24 mouse cellular contexts compared by ENCODE assay signal in the genomic region with DNA sequence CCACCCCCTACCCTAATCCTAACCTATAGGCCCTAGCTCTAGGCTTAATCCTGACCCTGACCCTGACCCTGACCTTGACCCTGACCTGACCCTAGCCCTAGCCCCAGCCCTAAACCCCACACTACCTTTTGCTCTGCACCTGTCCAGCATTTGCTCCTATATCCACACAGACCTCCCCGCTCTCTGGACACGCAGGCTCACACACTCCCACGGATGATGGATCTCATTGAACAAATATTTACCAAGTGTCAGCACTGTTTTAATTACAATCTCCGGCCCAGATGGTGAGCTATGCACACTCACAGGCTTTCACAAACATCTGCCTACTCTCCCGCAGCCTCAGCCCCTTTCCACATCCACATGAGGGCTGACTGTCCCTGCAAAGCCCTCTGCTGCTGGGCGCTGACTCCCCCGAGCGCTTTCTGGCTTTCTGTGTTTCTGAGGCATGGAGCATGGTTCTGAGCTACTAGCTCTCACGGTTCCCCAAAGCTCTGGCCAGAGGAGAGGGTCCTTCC. TPM values are rescaled to one million over a fixed set of nuclear protein-coding genes. Genes with fewer than 3 reads are reported as not detected.
DNase-seq lines count a peak whose midpoint lies in the region; ATAC-seq and TF ChIP-seq lines count a peak whose summit lies in the region.
"Had no signal": no experiment of that assay in that cellular context is flagged by ENCODE, and none has a peak within 500 bp of the region (broad histone marks: within the 10 kb centered on the region; RNA-seq: fewer than 3 reads in every experiment).

No protein-coding gene starts in this region.

- H3K4me2 ChIP-seq in midbrain, embryonic 11.5 days, result no peak overlapping the region
- no peak overlapping the region for H3K4me2 ChIP-seq in midbrain, embryonic 13.5 days (replicated peaks)
- H3K4me2 ChIP-seq in stomach, embryonic 15.5 days, result no peak overlapping the region
- H3K4me2 ChIP-seq: forebrain, embryonic 12.5 days; hindbrain, embryonic 14.5 days; liver, embryonic 13.5 days; neural tube, embryonic 12.5 days had no signal

- no peaks in the 10 kb centered on the region for H3K36me3 ChIP-seq in midbrain, embryonic 11.5 days (ENCODE audit: control insufficient read depth, insufficient read depth, low read length)
- H3K36me3 ChIP-seq in midbrain, embryonic 13.5 days, result no peaks in the 10 kb centered on the region
- H3K36me3 ChIP-seq in stomach, embryonic 15.5 days, result no peaks in the 10 kb centered on the region
- H3K36me3 ChIP-seq: forebrain, embryonic 12.5 days; heart, embryonic 10.5 days; liver, embryonic 13.5 days; neural tube, embryonic 12.5 days had no signal

- peaks cover 30% of the 10 kb centered on the region for H3K27me3 ChIP-seq in midbrain, embryonic 11.5 days (ENCODE audit: control insufficient read depth, insufficient read depth, low read length)
- H3K27me3 ChIP-seq in midbrain, embryonic 13.5 days, result peaks cover 72% of the 10 kb centered on the region
- peaks cover 13% of the 10 kb centered on the region for H3K27me3 ChIP-seq in stomach, embryonic 15.5 days (replicated peaks)

- no peak for TF ChIP-seq CTCF in gastrocnemius, adult 2 months (IDR thresholded peaks at IDR 0.05)

- H3K27ac ChIP-seq in gastrocnemius, adult 2 months, result peak overlapping the region; percentile 40; the same call in 1 of the 2 replicates
- H3K27ac ChIP-seq in midbrain, embryonic 11.5 days (ENCODE audit: low read depth, low read length), result no peak overlapping the region
- H3K27ac ChIP-seq in midbrain, embryonic 13.5 days, result no peak overlapping the region
- peak overlapping the region; percentile 91 for H3K27ac ChIP-seq in brown adipose tissue, adult 24 weeks (replicated peaks; ENCODE audit: low read depth, low read length)
- H3K27ac ChIP-seq in stomach, embryonic 15.5 days, result peak overlapping the region; percentile 55; the same call in 1 of the 2 replicates
- H3K27ac ChIP-seq: forebrain, embryonic 12.5 days; heart, embryonic 10.5 days; hindbrain, embryonic 14.5 days; liver, embryonic 13.5 days; neural tube, embryonic 12.5 days had no signal

- peak overlapping the region; percentile 45 for H3K4me3 ChIP-seq in gastrocnemius, adult 2 months
- no peak overlapping the region for H3K4me3 ChIP-seq in midbrain, embryonic 11.5 days (ENCODE audit: low read depth, low read length)
- H3K4me3 ChIP-seq in midbrain, embryonic 13.5 days (replicated peaks), result no peak overlapping the region
- H3K4me3 ChIP-seq in brown adipose tissue, adult 24 weeks (ENCODE audit: insufficient read depth, low read depth, low read length), result peak overlapping the region; percentile 55
- no peak overlapping the region for H3K4me3 ChIP-seq in stomach, embryonic 15.5 days (replicated peaks)
- H3K4me3 ChIP-seq: forebrain, embryonic 12.5 days; heart, embryonic 10.5 days; liver, embryonic 13.5 days; neural tube, embryonic 12.5 days had no signal

- intact Hi-C loops in gastrocnemius, adult 2 months (cut with DNase I), result no loop called here

- H3K9ac ChIP-seq in midbrain, embryonic 11.5 days (ENCODE audit: low read length), result no peak overlapping the region
- H3K9ac ChIP-seq in midbrain, embryonic 13.5 days (replicated peaks), result no peak overlapping the region
- H3K9ac ChIP-seq in stomach, embryonic 15.5 days, result no peak overlapping the region
- H3K9ac ChIP-seq: forebrain, embryonic 12.5 days; hindbrain, embryonic 14.5 days; liver, embryonic 13.5 days; neural tube, embryonic 12.5 days had no signal

- H3K9me3 ChIP-seq in midbrain, embryonic 11.5 days (ENCODE audit: control insufficient read depth, low read length), result no peaks in the 10 kb centered on the region
- no peaks in the 10 kb centered on the region for H3K9me3 ChIP-seq in midbrain, embryonic 13.5 days
- H3K9me3 ChIP-seq in stomach, embryonic 15.5 days, result no peaks in the 10 kb centered on the region
- H3K9me3 ChIP-seq: forebrain, embryonic 12.5 days; heart, embryonic 10.5 days; liver, embryonic 13.5 days; neural tube, embryonic 12.5 days had no signal

- 68% methylated on average over 9 of the region's 9 CpGs for WGBS in midbrain, embryonic 11.5 days
- WGBS in midbrain, embryonic 13.5 days, result 67% methylated on average over 9 of the region's 9 CpGs
- WGBS in stomach, embryonic 15.5 days, result 26% methylated on average over 9 of the region's 9 CpGs

- ATAC-seq in midbrain, embryonic 11.5 days (ENCODE audit: low FRiP score), result peak; percentile 20; the same call in 1 of the 2 replicates
- no peak for ATAC-seq in midbrain, embryonic 13.5 days
- peak; percentile 64 for ATAC-seq in stomach, embryonic 15.5 days (ENCODE audit: insufficient read depth, low FRiP score, low read depth)
- ATAC-seq: lung, postnatal 0 days had no signal

- peaks cover 5% of the 10 kb centered on the region; the same call in 1 of the 2 replicates for H3K4me1 ChIP-seq in midbrain, embryonic 11.5 days (ENCODE audit: control insufficient read depth, insufficient read depth, low read length)
- H3K4me1 ChIP-seq in midbrain, embryonic 13.5 days (replicated peaks), result peaks cover 20% of the 10 kb centered on the region
- no peaks in the 10 kb centered on the region for H3K4me1 ChIP-seq in brown adipose tissue, adult 24 weeks (ENCODE audit: control insufficient read depth, insufficient read depth, insufficient read length, low read length)
- peaks cover 19% of the 10 kb centered on the region; the same call in 1 of the 2 replicates for H3K4me1 ChIP-seq in stomach, embryonic 15.5 days
- H3K4me1 ChIP-seq: liver, embryonic 13.5 days had no signal

- no peak for DNase-seq in gastrocnemius, adult 2 months
- no peak for DNase-seq in gastrocnemius, postnatal 4 days (ENCODE audit: low spot score in 2 of 2)
- no peak for DNase-seq in midbrain, embryonic 11.5 days (ENCODE audit: low spot score, missing footprints)
- DNase-seq in T-cell, adult 2 months (ENCODE audit: low spot score), result no peak
- DNase-seq in adrenal gland, postnatal 4 days (ENCODE audit: low spot score in 2 of 2), result no peak
- DNase-seq: adrenal gland, adult 8-10 months; cerebellum, adult 9-11 months; embryo, embryonic 11 days; kidney, adult 2 months; kidney, postnatal 4 days; liver, embryonic 13.5 days; right cerebral cortex, postnatal 25 days; thymus, postnatal 36 days had no signal

RNA-seq across cellular contexts. Expression of gene C1qa, which starts 0.5 kb away (rescaled TPM):
- 10 to 100 TPM in 1 of 2 experiments, 1 to 10 TPM in 1; 7.0 to 15.8 TPM for total RNA-seq in gastrocnemius, adult 2 months (2021)
- 10 to 100 TPM; 32.4 to 36.3 TPM for total RNA-seq in gastrocnemius, postnatal 4 days (2021)
- polyA plus RNA-seq in midbrain, embryonic 11.5 days (2014; fragmentation: Nextera tagmentation; extraction: Ambion mirVana), result 14.3 and 15.3 TPM in 2 replicates
- 14.4 and 16.5 TPM in 2 replicates for polyA plus RNA-seq in midbrain, embryonic 13.5 days (2015; fragmentation: Nextera tagmentation; extraction: Ambion mirVana)
- polyA plus RNA-seq in brown adipose tissue, adult 24 weeks (2012; ENCODE audit: insufficient read depth, insufficient read length, missing spikeins), result 56.5 and 75.2 TPM in 2 replicates
- polyA plus RNA-seq in stomach, embryonic 15.5 days (2015; fragmentation: Nextera tagmentation; extraction: Ambion mirVana), result 54.3 and 70.7 TPM in 2 replicates
- total RNA-seq in adrenal gland, postnatal 4 days (2021), result 10 to 100 TPM; 49.1 to 55.4 TPM

RNA-seq across cellular contexts. Expression of gene C1qc, which starts 5.3 kb away (rescaled TPM):
- total RNA-seq in gastrocnemius, adult 2 months (2021), result 10 to 100 TPM in 1 of 2 experiments, 1 to 10 TPM in 1; 7.6 to 15.4 TPM
- total RNA-seq in gastrocnemius, postnatal 4 days (2021), result 10 to 100 TPM; 32.7 to 33.5 TPM
- polyA plus RNA-seq in midbrain, embryonic 11.5 days (2014; fragmentation: Nextera tagmentation; extraction: Ambion mirVana), result 17.7 and 18.9 TPM in 2 replicates
- polyA plus RNA-seq in midbrain, embryonic 13.5 days (2015; fragmentation: Nextera tagmentation; extraction: Ambion mirVana), result 13.6 and 16.2 TPM in 2 replicates
- 49.4 and 55.0 TPM in 2 replicates for polyA plus RNA-seq in brown adipose tissue, adult 24 weeks (2012; ENCODE audit: insufficient read depth, insufficient read length, missing spikeins)
- 34.2 and 37.5 TPM in 2 replicates for polyA plus RNA-seq in stomach, embryonic 15.5 days (2015; fragmentation: Nextera tagmentation; extraction: Ambion mirVana)
- total RNA-seq in adrenal gland, postnatal 4 days (2021), result 10 to 100 TPM; 37.0 to 49.0 TPM

RNA-seq across cellular contexts. Expression of gene C1qb, which starts 12.2 kb away (rescaled TPM):
- total RNA-seq in gastrocnemius, adult 2 months (2021), result 10 to 100 TPM in 1 of 2 experiments, 1 to 10 TPM in 1; 8.4 to 18.3 TPM
- 10 to 100 TPM; 33.7 to 39.4 TPM for total RNA-seq in gastrocnemius, postnatal 4 days (2021)
- polyA plus RNA-seq in midbrain, embryonic 11.5 days (2014; fragmentation: Nextera tagmentation; extraction: Ambion mirVana), result 31.5 and 34.7 TPM in 2 replicates
- polyA plus RNA-seq in midbrain, embryonic 13.5 days (2015; fragmentation: Nextera tagmentation; extraction: Ambion mirVana), result 25.0 and 30.4 TPM in 2 replicates
- polyA plus RNA-seq in brown adipose tissue, adult 24 weeks (2012; ENCODE audit: insufficient read depth, insufficient read length, missing spikeins), result 61.3 and 65.2 TPM in 2 replicates
- polyA plus RNA-seq in stomach, embryonic 15.5 days (2015; fragmentation: Nextera tagmentation; extraction: Ambion mirVana), result 62.4 and 62.8 TPM in 2 replicates
- 10 to 100 TPM; 47.0 to 59.8 TPM for total RNA-seq in adrenal gland, postnatal 4 days (2021)

RNA-seq across cellular contexts. Expression of gene Epha8, which starts 58.5 kb away (rescaled TPM):
- total RNA-seq in gastrocnemius, adult 2 months (2021), result not detected
- total RNA-seq in gastrocnemius, postnatal 4 days (2021), result under 1 TPM; 0.08 to 0.10 TPM
- 4.1 and 5.0 TPM in 2 replicates for polyA plus RNA-seq in midbrain, embryonic 11.5 days (2014; fragmentation: Nextera tagmentation; extraction: Ambion mirVana)
- 11.4 and 16.0 TPM in 2 replicates for polyA plus RNA-seq in midbrain, embryonic 13.5 days (2015; fragmentation: Nextera tagmentation; extraction: Ambion mirVana)
- polyA plus RNA-seq in brown adipose tissue, adult 24 weeks (2012; ENCODE audit: insufficient read depth, insufficient read length, missing spikeins), result not detected in 2 replicates
- 0.95 and 1.0 TPM in 2 replicates for polyA plus RNA-seq in stomach, embryonic 15.5 days (2015; fragmentation: Nextera tagmentation; extraction: Ambion mirVana)
- under 1 TPM; 0.59 to 0.62 TPM for total RNA-seq in adrenal gland, postnatal 4 days (2021)
- total RNA-seq: gastrocnemius, postnatal 25 days; heart, postnatal 10 days; megakaryocyte, adult 5-6 weeks had no signal

Comparison
In these comparisons a context has a peak if more than half of its experiments do, and no peak if none do; other contexts are left out.
1. H3K27ac ChIP-seq: peak in gastrocnemius, adult 2 months (single experiment), brown adipose tissue, adult 24 weeks (single experiment) and stomach, embryonic 15.5 days (single experiment); none in midbrain, embryonic 11.5 days (single experiment) and midbrain, embryonic 13.5 days (single experiment).
2. H3K4me3 ChIP-seq: peak in gastrocnemius, adult 2 months (single experiment) and brown adipose tissue, adult 24 weeks (single experiment); none in midbrain, embryonic 11.5 days (single experiment), midbrain, embryonic 13.5 days (single experiment) and stomach, embryonic 15.5 days (single experiment).